Mouse (Mus musculus): ENCODE data around the gene Ssc5d.

- no peak for TF ChIP-seq CTCF (conservative IDR thresholded peaks at IDR 0.05; ENCODE audit: low read length)
- no peak for TF ChIP-seq POU5F1 (IDR thresholded peaks at IDR 0.05; ENCODE audit: borderline replicate concordance, low read length)
Observed at GRCm38 (mm10) chr7:4899649-4900522, 25.7 kb upstream of the Ssc5d start.
